Mouse (Mus musculus) cortical plate, adult 2 months (tissue): ENCODE measurements around the gene Ubl4a. TPM values are rescaled to one million over a fixed set of nuclear protein-coding genes. Genes with fewer than 3 reads are reported as not detected.
"Not testable (repeated sequence)": the region's sequence is repeated elsewhere in the genome, so short reads cannot be mapped to it uniquely, and the experiment has no call there.

Experiments
- H3K27ac ChIP-seq: fragments of 200-500 bp; 2 replicates; pipeline ENCODE4 v1.5.1; 2012; ENCODE audit warnings: low read length, control low read depth, inconsistent platforms; ENCODE audit not compliant: insufficient read depth
- H3K4me1 ChIP-seq: fragments of 200-500 bp; 2 replicates; pipeline ENCODE4 v1.6.1; 2011; ENCODE audit warnings: low read length; ENCODE audit not compliant: control insufficient read depth, insufficient read depth
- H3K4me3 ChIP-seq: fragments of 200-500 bp; 2 replicates; pipeline ENCODE4 v1.5.1; 2011; ENCODE audit warnings: mild to moderate bottlenecking, low read length, control low read depth; ENCODE audit not compliant: insufficient read depth
- CTCF ChIP-seq: fragments of 200-500 bp; IDR thresholded peaks from 2 replicates; pipeline ENCODE4 v1.5.1; 2011; ENCODE audit warnings: mild to moderate bottlenecking, control low read depth, low read length; ENCODE audit not compliant: insufficient read depth; ENCODE audit errors: extremely low read depth
- POLR2A ChIP-seq: fragments of 200-500 bp; IDR thresholded peaks from 2 replicates; pipeline ENCODE4 v1.6.1; 2011; ENCODE audit warnings: mild to moderate bottlenecking, low read length, control low read depth; ENCODE audit not compliant: insufficient read depth; ENCODE audit errors: extremely low read depth
- polyA plus RNA-seq: library from polyadenylated mRNA; depleted of rRNA; stranded (reverse); fragments of >200 nt; gene quantifications from 2 replicates; pipeline ENCODE4 v1.2.3, GENCODE M21; 2012; rRNA removed

The Ubl4a gene
- polyA plus RNA-seq, 1 experiment = 83.8 TPM

DNA sequence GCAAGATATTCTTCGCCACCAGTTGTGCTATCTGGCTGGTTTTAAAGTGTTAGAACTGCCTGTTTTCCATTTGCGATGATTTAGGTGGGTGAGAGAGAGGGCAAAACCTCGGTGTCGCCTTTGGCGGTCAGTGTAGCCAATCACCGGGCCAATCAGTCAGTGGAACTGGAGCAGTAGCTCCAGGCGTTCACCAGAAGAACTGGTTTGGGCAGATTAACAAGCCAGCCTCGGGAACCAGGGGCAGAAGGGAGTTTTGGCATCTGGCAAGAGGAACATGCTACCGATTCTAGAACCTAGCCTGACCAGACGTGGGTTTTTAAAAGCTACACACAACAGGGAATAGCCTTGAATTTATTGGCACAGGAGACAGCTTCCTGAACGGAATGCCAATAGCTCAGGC, 13.8 kb downstream of the Ubl4a start:
- no peak overlapping the region for H3K4me3 ChIP-seq
- TF ChIP-seq POLR2A = no peak
- TF ChIP-seq CTCF = no peak
- no peaks in the 10 kb centered on the region for H3K4me1 ChIP-seq
- H3K27ac ChIP-seq = no peak overlapping the region

DNA sequence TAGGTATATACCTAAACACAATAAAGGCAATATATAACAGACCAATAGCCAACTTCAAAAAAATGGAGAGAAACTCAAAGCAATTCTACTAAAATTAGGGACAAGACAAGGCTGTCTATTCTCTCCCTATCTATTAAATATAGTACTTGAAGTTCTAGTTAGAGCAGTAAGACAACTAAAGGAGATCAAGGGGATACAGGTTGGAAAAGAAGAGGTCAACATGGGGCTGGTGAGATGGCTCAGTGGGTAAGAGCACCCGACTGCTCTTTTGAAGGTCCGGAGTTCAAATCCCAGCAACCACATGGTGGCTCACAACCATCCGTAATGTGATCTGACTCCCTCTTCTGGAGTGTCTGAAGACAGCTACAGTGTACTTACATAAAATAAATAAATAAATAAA, 15.9 kb downstream of the Ubl4a start:
- H3K4me1 ChIP-seq, H3K4me3 ChIP-seq, H3K27ac ChIP-seq: not testable (repeated sequence)

DNA sequence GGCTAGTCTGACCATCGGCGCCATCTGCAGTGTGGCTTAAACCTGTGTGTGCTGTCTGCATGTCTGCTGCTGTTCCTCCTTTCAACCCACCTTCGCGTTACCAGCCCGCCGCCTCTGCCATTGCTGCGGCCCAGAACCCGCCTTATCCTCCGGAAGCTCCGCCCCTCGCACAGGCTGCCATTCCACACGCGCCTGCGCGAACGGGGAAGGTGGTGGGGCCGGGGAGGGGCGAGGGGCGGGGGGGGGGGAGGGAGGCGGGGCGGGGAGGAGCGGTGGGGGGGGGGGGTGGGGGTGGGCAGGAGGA, 19.6 kb downstream of the Ubl4a start, which contains the start of gene Lage3:
Lage3 (minus strand) TSS at position 152 of the 304 bp plus-strand sequence.
- Histone ChIP-seq H3K27ac (no peak within 1 kb of the TSS), H3K4me1 (no peaks in the 10 kb centered on the region; the same call in 1 of the 2 replicates)
- TF ChIP-seq POLR2A = peak; percentile 84
- TF ChIP-seq CTCF = no peak

DNA sequence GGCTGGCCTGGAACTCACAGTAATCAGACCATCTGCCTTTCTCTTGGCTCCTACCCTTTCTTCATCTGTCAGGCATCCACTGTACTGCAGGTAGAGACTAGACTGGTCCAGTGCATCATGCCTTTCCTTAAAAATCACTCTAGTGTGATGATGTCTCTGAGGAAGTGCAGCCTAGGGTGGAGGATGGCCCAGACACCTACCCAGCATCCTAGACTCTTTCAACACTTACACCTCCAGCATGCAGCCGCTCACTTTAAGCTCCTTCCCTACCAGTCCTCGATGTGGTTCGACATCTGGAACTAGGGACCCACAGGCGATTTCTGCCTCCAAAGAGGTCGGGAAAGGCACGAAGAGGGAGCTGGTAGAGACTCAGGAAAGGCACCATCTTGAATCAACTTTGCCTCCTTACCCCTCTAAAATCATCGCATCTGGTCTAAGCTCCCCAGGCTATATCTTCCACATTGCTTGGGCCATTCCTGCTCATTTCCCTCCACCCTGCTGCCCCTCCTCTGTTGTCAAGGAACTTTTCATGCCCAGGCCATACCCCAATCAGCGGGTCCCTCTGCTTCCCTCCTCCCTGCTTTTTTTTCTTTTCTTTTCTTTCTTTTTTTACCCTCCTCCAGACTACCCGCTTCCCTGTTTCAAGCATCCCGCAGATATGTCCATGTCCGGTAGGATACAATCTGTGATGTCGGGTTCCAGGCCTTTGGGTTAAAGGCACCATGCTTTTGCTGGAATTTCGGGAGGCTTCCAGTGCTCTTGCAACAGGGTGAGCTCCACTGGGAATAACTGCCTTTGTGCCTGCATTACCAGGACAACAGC, 20.2 kb downstream of the Ubl4a start:
- Histone ChIP-seq H3K4me3 (peak overlapping the region; percentile 45), H3K27ac (no peak overlapping the region), H3K4me1 (no peaks in the 10 kb centered on the region; the same call in 1 of the 2 replicates)
- TF ChIP-seq CTCF (no peak), POLR2A (no peak)

More for the DNA sequence above, 19.6 kb downstream of the Ubl4a start, which contains the start of gene Lage3:
- H3K4me3 ChIP-seq = peak within 1 kb of the TSS; percentile 45

DNA sequence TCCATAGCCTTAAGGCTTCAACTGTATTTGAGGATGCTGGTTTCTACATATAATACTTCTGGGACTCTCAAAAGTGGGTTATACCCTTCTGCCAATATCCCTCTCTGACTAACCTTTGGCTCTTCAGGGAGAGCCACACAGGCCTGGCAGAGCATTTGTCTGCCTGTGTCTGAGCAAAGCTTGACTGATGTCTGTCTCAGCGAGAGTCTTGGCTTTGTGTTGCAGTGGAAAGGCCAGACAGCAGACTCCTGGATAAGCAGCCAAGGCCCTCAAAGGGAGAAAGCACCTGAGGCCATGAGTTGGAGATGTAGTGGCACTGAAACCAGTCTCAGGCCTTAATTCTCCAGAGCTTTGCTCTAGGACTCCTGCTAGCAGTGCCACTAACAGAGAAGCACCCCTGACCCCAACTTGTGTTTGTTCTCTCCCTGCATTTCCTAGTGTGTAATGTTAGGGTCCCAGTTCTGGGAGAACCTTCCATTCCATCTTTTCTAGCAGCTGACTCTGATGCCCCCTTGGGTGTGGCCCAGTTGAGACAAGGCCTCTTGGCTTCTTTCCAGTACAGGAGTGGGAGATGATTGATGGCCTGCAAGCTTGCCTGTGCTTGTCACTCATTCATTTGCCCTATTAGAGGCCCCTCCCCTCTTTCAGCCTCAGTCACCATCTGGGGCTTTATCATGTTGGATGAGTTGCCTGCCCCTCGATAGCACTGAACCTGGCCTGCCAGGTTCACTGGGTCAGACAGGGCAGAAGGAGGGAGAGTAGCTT, 42.7 kb downstream of the Ubl4a start:
- no peak for TF ChIP-seq CTCF
- TF ChIP-seq POLR2A = no peak
- no peaks in the 10 kb centered on the region for H3K4me1 ChIP-seq
- H3K4me3 ChIP-seq = no peak overlapping the region; the same call in 1 of the 2 replicates
- no peak overlapping the region for H3K27ac ChIP-seq

DNA sequence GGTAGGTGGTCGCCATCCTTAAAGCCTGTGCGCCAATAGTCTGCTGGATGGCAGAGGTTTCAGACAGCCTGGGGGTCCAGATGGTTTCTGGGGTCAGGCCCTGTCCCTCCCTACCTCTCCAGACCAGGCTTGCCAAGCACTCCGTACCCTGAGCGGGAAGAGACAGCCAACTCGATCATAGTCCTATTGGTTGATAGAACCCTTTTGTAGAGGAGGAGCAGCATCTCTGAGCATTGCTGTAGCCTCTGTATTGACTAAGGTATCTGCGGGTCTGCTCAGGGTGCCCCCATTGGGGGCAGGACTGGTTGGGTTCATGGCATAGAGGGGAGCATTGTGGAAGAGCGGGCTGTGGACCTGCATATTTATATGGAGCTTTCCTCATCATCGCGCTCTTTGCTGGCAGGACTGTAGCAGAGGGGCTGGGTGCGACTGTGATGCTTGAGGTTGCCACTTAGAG, 43.8 kb downstream of the Ubl4a start:
- H3K4me3 ChIP-seq = peak overlapping the region; percentile 43
- no peak for TF ChIP-seq POLR2A
- no peak for TF ChIP-seq CTCF
- H3K4me1 ChIP-seq = no peaks in the 10 kb centered on the region
- H3K27ac ChIP-seq = no peak overlapping the region

DNA sequence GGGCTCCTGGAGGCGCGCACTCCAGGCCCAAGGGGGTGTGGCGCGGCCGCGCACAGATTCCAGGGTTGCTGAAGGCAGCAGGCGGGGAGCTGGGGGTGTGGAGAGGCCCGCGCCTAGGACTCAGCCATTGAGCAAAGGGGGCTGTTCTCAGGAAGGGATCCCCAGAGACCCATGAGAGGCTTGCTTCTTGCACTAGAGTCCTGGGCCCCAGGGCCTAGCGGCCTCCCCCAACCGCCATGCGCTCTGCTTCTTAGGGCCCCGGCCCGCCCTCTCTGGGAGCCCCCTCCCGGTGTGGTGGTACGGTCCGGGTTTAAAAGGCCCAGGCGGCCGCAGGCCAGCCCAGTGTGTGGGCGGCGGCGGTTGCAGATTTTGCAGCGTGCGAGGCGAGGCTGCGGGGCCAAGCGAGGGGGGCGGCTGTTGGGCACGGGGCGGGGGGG, 44.3 kb downstream of the Ubl4a start, which contains the start of gene Plxna3:
Plxna3 (plus strand) TSS at position 342 of the 437 bp plus-strand sequence.
- no peaks in the 10 kb centered on the region for H3K4me1 ChIP-seq
- no peak for TF ChIP-seq CTCF
- 0 out of 2 replicates have a peak, but pooled peaks have one; percentile 17 for TF ChIP-seq POLR2A
- peak within 1 kb of the TSS; percentile 43 for H3K4me3 ChIP-seq
- H3K27ac ChIP-seq = no peak within 1 kb of the TSS

Other genes with a start within 250 kb of the Ubl4a start
- 0.34 and 0.38 TPM in 2 replicates for gene Opn1mw, start 245.8 kb downstream of the Ubl4a start, polyA plus RNA-seq
- gene Mecp2, start 237.9 kb downstream of the Ubl4a start, polyA plus RNA-seq = 28.6 and 29.4 TPM in 2 replicates
- not detected in 2 replicates for gene Tex28, start 205.4 kb downstream of the Ubl4a start, polyA plus RNA-seq
- 0.04 and 0.09 TPM in 2 replicates for gene Tktl1, start 196.0 kb downstream of the Ubl4a start, polyA plus RNA-seq
- gene Flna, start 123.4 kb downstream of the Ubl4a start, polyA plus RNA-seq = 157 and 175 TPM in 2 replicates
- gene Emd, start 118.5 kb downstream of the Ubl4a start, polyA plus RNA-seq = 41.9 and 43.6 TPM in 2 replicates
- 770 and 800 TPM in 2 replicates for gene Rpl10, start 102.4 kb downstream of the Ubl4a start, polyA plus RNA-seq
- 83.0 and 101 TPM in 2 replicates for gene Taz, start 91.3 kb downstream of the Ubl4a start, polyA plus RNA-seq
- 5.3 TPM in 2 replicates for gene Dnase1l1, start 90.9 kb downstream of the Ubl4a start, polyA plus RNA-seq
- gene Atp6ap1, start 76.1 kb downstream of the Ubl4a start, polyA plus RNA-seq = 477 and 483 TPM in 2 replicates
- 792 and 862 TPM in 2 replicates for gene Gdi1, start 68.2 kb downstream of the Ubl4a start, polyA plus RNA-seq
- gene Fam50a, start 60.2 kb downstream of the Ubl4a start, polyA plus RNA-seq = 41.0 and 51.5 TPM in 2 replicates
- 39.9 and 44.7 TPM in 2 replicates for gene Plxna3, start 44.2 kb downstream of the Ubl4a start, polyA plus RNA-seq
- 51.6 and 54.4 TPM in 2 replicates for gene Lage3, start 19.6 kb downstream of the Ubl4a start, polyA plus RNA-seq
- gene Slc10a3, start 131 bp upstream of the Ubl4a start, polyA plus RNA-seq = 4.2 and 5.2 TPM in 2 replicates
- 31.6 TPM in 2 replicates for gene Fam3a, start 20.1 kb upstream of the Ubl4a start, polyA plus RNA-seq
- 21.3 and 22.1 TPM in 2 replicates for gene Ikbkg, start 20.1 kb upstream of the Ubl4a start, polyA plus RNA-seq
- gene G6pdx, start 56.0 kb upstream of the Ubl4a start, polyA plus RNA-seq = 27.4 and 31.2 TPM in 2 replicates
- gene Gm6880, start 108.2 kb upstream of the Ubl4a start, polyA plus RNA-seq = not detected in 2 replicates
- gene Olfr1326-ps1, start 201.7 kb upstream of the Ubl4a start, polyA plus RNA-seq = not detected in 2 replicates
- not detected in 2 replicates for gene Olfr1325, start 219.5 kb upstream of the Ubl4a start, polyA plus RNA-seq